Mouse (Mus musculus) lung, postnatal 0 days (tissue): Measurements from ENCODE around the gene Fam71e2.

Source experiments
- CTCF ChIP-seq: IDR thresholded peaks from 2 replicates; pipeline ENCODE4 v1.5.1; 2016; ENCODE audit warnings: antibody characterized with exemption, mild to moderate bottlenecking
- EP300 ChIP-seq: IDR thresholded peaks from 2 replicates; pipeline ENCODE4 v1.6.1; 2016; ENCODE audit warnings: antibody characterized with exemption, mild to moderate bottlenecking, control low read depth

- no peak for TF ChIP-seq EP300
- TF ChIP-seq CTCF = no peak
Observed at GRCm38 (mm10) chr7:4782130-4782529, 11.0 kb upstream of the Fam71e2 start.
